Mouse (Mus musculus): ENCODE data around the gene Fam110a.
"Not testable (repeated sequence)": the region's sequence is repeated elsewhere in the genome, so short reads cannot be mapped to it uniquely, and the experiment has no call there.

Gene Fam110a

DNA sequence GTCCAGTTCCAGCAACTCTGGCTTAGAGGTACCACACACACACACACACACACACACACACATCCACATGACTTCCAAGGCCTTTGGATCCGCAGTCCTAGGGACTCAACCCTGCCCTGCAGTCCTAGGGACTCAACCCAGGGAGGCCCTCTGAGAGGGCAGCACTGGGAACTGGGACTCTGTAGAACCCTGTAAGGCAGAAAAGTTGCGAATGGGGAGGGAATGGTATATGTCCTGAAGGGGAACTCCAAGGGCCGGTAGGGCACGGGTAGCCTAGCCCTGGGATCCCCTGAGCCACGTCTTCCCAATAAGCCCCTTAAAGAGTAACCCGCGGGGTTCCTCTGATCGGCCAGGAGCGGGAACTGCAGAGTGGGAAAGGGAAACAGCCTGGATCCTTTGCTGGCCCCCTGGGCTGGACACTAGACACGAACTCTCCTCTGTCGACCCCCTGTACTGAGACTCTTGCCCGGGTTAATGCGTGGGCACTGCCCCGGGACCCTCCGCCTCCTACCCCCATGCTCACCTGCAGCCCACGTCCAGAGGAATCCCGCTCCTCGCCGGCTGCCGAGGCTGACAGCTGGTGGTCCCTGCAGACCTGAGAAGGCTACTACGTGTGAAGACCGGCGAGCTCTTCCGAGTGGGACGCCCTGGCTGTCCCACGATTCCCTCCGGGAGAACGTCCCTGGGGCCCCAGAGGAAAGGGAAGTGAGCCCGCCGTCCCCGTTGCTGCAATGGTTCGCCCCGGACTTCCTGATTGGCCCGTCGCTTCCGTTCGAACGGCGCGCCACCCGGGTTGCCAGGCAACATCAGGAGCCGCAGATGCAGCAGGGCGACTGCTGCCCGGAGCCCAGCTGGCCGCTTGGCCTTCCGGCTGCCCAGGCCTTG lies at the start of gene Fam110a:
TSS of gene Fam110a (minus strand) at position 750 of the 885 bp plus-strand sequence.
- DNase-seq: peak; percentile 81

DNA sequence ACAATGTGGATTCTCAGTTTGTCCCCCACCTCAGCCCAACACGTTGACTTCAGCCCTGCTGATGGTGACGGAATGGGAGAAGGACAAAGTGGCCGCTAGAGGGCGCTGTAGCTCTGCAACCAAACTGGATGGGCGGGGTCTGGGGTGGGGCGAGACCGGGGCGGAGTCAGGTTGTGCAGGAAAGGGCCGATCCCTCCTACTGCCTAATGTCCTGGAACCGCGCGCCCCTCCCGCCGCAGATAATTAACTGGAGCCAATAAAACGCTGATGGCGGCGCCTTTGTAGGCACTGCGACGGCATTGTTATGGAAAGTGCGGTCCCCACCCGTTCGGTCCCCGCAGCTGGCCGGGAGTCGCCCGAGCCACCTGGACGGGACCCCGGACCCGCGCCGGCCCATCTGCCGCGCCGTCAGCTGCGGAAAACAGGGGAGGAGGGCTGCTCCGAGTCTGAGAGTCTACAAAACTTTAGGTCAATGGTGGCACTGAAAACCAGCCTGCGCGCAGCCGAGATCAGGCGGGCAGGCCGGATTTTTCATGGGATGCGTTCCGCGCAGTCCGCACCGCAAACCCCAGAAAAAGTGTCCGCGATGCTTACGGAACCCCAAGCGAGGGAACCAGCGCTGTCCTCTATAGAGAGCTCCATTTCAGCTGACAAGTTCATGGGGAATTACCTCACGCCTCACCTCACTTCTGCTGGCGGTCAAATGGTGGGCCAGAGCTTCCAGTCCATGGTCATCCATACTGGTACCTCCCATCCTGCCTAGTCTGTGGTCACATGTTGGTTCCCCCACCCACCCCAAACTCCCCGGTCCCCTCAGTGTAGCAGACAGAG lies 49.4 kb upstream of the Fam110a start:
- DNase-seq: peak; percentile 85 to 86

- DNase-seq: no peak
Observed at GRCm38 (mm10) chr2:152024883-152025422, 44.9 kb upstream of the Fam110a start.

DNA sequence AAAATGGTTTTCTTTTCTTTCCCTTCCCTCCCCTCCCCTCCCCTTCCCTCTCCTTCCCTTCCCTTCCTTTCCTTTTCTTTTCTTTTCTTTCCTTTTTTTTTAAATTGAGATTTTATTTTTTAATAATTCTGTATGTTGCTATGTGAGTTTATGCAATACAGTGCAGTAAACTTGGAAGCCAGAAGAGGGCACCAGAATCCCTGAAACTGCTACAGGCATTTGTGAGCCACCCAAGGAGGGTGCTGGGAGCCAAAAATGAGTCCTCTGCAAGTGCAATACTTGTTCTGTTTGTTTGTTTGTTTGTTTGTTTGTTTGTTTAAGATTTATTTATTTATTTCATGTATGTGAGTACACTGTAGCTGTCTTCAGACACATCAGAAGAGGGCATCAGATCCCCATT lies 42.0 kb upstream of the Fam110a start:
- DNase-seq: no peak

GRCm38 (mm10) chr2:152020255-152020654 lies 40.2 kb upstream of the Fam110a start:
- DNase-seq: peak; percentile 58 to 60

- DNase-seq: no peak
Observed at GRCm38 (mm10) chr2:152016666-152017065, 36.6 kb upstream of the Fam110a start.

GRCm38 (mm10) chr2:152015997-152016396 lies 36.0 kb upstream of the Fam110a start:
- DNase-seq: no peak

GRCm38 (mm10) chr2:152012701-152013100 lies 32.7 kb upstream of the Fam110a start:
- no peak for DNase-seq

- DNase-seq: no peak
Observed at GRCm38 (mm10) chr2:152012222-152012621, 32.2 kb upstream of the Fam110a start.

DNA sequence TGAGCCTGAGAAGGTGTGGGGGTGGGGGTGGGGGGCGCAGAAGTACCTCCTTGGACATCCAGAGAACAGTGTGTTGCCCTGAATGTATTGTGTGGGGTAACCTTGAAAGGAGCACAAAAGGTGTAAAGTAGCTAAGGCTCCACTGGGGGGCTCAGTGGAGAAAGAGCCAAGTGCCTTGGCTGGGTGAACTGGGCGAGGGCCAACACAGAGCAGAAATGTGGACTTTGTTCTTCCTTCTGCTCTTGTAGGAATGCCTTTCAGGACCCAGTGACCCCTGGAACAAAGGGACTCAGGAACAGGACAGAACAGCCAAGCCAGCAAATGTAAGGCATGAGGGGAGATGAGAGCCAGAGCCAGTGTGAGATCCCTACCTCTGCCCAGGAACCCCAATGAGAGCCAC lies 31.7 kb upstream of the Fam110a start:
- no peak for DNase-seq

DNA sequence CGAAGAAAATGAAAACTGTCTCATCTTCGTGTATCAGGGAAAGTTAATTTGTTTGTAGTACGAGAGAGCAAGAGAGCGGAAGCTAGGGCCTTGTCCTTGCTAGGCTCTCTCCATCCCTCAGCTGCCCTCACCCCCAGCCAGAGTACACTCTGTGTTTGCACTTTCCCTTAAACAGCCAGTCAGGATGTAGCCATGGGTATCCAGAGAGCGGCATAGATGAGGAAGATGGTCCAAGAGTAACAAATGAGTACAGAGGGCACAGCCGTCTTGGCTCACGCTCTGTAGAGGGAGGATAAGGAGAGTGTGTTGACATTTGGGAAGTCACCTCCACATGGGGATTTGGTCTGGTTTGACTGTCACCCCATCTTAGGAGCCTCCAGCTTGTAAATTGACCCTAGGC lies 30.6 kb upstream of the Fam110a start:
- DNase-seq: no peak

- no peak for DNase-seq
Observed at GRCm38 (mm10) chr2:152010251-152010650, 30.2 kb upstream of the Fam110a start.

- DNase-seq: no peak
Observed at GRCm38 (mm10) chr2:152009061-152009779, 29.2 kb upstream of the Fam110a start.

DNA sequence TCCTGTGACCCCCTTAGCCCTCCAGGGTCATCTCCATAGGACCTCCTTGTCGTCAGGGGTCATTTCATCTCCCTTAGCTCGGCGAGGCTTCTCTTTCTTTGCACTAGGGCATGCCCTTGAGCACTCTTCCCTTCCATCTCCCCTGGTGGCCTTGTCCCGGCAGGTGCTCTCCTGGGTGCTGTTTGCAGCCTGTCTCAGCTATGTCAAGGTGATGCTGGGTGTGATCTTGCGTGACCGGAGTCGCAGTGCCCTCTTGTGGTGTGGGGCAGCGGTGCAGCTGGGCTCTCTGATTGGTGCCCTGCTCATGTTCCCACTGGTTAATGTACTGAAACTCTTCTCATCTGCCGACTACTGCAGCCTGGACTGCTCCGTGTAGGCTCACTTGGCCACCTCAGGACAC lies 27.8 kb upstream of the Fam110a start:
- peak in 1 of 2 experiments; percentile 19 for DNase-seq

DNA sequence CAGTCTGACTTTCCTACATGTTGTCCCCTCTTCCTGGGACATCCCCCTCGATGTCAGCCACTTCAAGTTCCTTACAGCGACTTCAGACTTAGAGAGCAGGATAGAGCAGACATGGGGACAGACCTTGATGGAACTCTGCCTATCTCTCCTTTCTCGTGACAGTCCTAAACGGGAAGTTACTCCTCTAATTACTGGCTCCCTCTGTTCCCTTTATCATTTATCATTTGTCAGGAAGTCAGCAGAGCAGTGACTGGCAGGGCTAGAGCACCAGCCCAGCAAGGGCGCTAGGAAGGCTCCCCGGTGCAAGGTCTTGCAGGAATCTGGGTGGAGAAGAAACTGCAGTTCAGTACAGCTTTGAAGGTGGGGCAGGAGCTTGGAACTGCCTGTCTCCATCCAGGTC lies 22.5 kb upstream of the Fam110a start:
- no peak for DNase-seq

DNA sequence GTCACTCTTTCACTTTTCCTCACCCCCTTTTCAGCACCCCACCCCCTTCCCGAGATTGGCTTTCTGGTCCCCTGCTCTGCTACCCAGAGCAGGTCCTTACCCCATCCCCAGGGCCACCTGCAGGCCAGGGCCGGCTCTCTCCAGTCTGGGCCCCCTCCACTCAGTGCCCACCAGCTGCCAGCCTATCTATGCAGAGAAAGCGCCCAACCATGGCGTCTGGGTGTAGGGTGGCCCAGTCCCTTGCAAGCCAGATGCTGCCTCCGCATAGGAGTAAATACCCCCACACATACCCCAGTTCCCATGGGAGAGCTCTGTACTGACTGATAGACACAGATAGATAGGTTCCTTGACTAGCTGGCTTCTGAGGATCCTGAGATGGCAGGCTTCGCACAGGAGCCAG lies 20.7 kb upstream of the Fam110a start:
- no peak for DNase-seq

DNA sequence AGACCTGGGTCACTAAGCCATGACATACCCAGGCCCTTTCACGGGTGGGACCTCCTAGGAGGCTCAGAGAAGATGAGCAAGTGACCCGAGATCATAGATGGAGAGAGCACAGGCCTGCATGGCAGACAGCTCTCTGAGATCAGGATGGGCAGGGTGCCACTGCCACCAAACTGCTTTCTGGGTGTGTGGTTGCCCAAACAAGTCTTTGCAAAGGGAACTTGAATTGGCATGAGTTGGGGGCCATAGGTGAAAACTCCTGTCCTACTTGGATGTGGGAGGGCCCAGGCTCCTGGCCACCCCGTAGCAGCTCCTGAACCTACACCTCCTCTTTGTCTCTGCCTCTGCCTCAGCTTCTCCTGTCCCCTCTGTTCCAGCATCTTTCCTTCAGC lies 20.3 kb upstream of the Fam110a start:
- no peak for DNase-seq

GRCm38 (mm10) chr2:151999669-152000290 lies 19.8 kb upstream of the Fam110a start:
- no peak for DNase-seq

DNA sequence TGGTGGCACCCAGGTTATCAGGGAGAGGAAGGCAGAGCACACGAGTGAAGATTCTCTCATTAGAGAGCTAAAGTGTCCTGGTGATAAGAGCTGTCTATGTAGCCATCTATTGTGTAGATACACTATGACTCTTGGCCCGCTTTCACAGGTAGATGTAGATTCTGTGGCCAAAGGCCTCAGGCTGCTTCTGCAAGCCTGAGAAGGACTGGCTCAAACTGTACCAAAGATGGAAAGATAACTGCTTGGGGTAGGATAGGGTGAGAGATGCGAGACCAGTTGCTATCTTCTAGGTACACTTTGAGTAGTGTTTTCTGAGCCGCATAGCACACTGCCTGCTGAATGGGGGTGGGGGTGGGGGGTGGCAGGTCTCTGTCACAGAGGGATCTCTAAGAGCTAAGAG lies 18.9 kb upstream of the Fam110a start:
- DNase-seq: no peak

DNA sequence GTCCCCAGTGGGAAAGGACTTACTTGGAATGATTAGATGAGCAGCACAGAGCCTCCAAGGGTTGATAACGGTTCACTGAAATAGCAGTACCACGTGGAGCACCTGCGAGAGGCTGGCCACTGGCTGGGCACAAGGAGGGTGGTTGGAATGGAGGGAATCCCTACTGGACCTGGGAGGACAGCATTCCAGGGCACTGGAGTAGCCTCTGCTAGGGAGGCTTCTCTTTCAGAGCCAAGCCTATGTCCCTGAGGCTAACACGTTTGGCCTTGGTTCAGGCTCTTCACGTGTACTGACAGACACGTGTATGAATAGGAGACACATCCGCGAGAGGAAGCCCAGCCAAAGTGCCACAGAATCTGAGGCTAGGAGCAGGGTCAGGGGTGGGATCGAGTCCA lies 18.5 kb upstream of the Fam110a start:
- no peak for DNase-seq

DNA sequence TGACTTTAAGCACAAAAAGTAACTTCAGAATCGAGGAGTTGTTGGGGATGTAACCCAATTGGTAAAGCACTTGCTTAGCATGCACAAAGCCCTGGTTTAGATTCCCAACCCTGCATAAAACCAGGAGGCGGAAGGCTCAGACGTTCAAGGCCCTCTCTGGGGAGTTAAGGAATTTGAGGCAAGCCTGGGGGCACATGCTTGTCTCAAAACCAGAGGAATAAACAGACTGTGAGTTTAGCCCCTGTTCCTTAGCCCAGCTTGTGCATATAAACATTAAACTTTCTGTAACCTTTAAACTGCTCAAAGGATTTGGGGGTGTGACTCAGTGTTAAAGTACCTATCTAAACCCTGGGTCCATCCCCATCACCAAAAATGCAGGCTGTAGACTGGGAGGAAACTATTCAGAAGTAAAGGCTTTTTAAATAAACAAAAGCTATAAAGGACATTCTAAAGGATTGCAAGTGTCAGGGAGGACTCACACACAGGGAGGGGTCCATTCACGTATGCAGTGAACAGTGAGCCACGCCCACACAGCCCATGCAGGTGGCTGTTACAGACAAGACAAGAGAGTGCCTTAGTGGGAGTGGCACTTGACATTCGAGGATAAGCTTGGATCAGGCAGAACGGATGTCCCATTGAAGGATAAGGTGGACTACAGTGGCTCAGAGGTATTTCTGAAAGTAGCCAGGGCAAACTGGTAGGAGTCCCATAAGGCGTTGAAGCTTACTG lies 17.9 kb upstream of the Fam110a start:
- no peak for DNase-seq

- not testable (repeated sequence) for DNase-seq
Observed at GRCm38 (mm10) chr2:151997190-151997575, 17.2 kb upstream of the Fam110a start.

All from B cell, adult 2 months (primary cell).